Mouse (Mus musculus) hindbrain, embryonic 16.5 days (tissue): ENCODE measurements around the gene Tmem274. TPM values are rescaled to one million over a fixed set of nuclear protein-coding genes. Genes with fewer than 3 reads are reported as not detected.

Experiments used
- ATAC-seq: fragments of 200-750 bp; cut with Nextera tagmentation; 2 replicates; pipeline ENCODE4 v1.8.0; 2017; ENCODE audit warnings: moderate TSS enrichment, moderate library complexity
- H3K27ac ChIP-seq: fragments of 300-500 bp; sonication (generic); 2 replicates; pipeline ENCODE4 v1.5.1; 2014; ENCODE audit warnings: low read depth, mild to moderate bottlenecking, control low read depth, low read length, moderate library complexity
- H3K27me3 ChIP-seq: fragments of 300-500 bp; sonication (generic); replicated peaks from 2 replicates; pipeline ENCODE4 v1.6.1; 2014; ENCODE audit warnings: low read length; ENCODE audit not compliant: control insufficient read depth, insufficient read depth
- H3K36me3 ChIP-seq: fragments of 300-500 bp; sonication (generic); 2 replicates; pipeline ENCODE4 v1.6.1; 2014; ENCODE audit warnings: mild to moderate bottlenecking, low read length, moderate library complexity, mixed read lengths; ENCODE audit not compliant: control insufficient read depth, insufficient read depth
- H3K4me1 ChIP-seq: fragments of 300-500 bp; sonication (generic); 2 replicates; pipeline ENCODE4 v1.6.1; 2014; ENCODE audit warnings: low read depth, low read length; ENCODE audit not compliant: control insufficient read depth, insufficient read depth
- H3K4me2 ChIP-seq: fragments of 300-500 bp; sonication (generic); 2 replicates; pipeline ENCODE4 v1.6.1; 2014; ENCODE audit warnings: mild to moderate bottlenecking, low read length, control low read depth, moderate library complexity
- H3K4me3 ChIP-seq: fragments of 300-500 bp; sonication (generic); 2 replicates; pipeline ENCODE4 v1.5.1; 2014; ENCODE audit warnings: mild to moderate bottlenecking, low read length, control low read depth, moderate library complexity
- H3K9ac ChIP-seq: fragments of 300-500 bp; sonication (generic); 2 replicates; pipeline ENCODE4 v1.6.1; 2014; ENCODE audit warnings: low read depth, mild to moderate bottlenecking, control low read depth, low read length, moderate library complexity
- H3K9me3 ChIP-seq: fragments of 300-500 bp; sonication (generic); 2 replicates; pipeline ENCODE4 v1.6.1; 2014; ENCODE audit warnings: mild to moderate bottlenecking, low read length, moderate library complexity; ENCODE audit not compliant: control insufficient read depth
- WGBS: fragments of 180-500 bp; shearing (Covaris S2); extraction: QIAGEN DNeasy Blood & Tissue Kit; methylation state at CpG from one replicate; pipeline ENCODE4 v1.1.7; 2014; 5-methylcytosine and 5-hydroxymethylcytosine counted together
- polyA plus RNA-seq: library from polyadenylated mRNA; unstranded; fragments of >200 nt; fragmentation: Nextera tagmentation; extraction: Ambion mirVana; gene quantifications from 2 replicates; pipeline ENCODE4 v1.2.1, GENCODE M21; 2015

Gene Tmem274
- polyA plus RNA-seq, 1 experiment from 2014 or later: not detected

DNA sequence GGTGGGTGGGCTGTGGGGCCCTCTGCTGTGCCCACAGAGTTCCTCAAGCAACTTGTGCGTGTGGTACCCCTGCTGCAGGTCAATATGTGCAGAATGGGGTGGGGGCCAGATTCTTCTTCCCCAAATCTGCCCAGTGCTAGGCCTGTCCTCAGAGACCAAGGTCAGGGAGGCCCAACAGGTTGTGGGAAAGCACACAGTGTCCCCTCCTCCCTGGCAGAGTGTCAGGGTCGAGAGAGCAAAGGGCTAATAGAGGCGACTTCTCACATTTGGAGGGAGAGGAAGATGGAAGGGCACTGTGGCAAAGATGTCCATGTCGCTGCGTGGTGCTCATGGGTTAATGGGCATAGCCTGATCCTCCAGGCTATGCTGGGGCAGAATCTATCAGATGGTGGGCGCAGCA, 48.6 kb downstream of the Tmem274 start:
- Histone ChIP-seq H3K9me3 (no peaks in the 10 kb centered on the region), H3K4me2 (no peak overlapping the region), H3K36me3 (no peaks in the 10 kb centered on the region), H3K9ac (peak overlapping the region; percentile 17; the same call in 1 of the 2 replicates), H3K27ac (no peak overlapping the region), H3K4me3 (no peak overlapping the region), H3K4me1 (peaks cover 12% of the 10 kb centered on the region), H3K27me3 (no peaks in the 10 kb centered on the region)
- 86% methylated on average over 6 of the region's 6 CpGs for WGBS
- ATAC-seq: no peak

DNA sequence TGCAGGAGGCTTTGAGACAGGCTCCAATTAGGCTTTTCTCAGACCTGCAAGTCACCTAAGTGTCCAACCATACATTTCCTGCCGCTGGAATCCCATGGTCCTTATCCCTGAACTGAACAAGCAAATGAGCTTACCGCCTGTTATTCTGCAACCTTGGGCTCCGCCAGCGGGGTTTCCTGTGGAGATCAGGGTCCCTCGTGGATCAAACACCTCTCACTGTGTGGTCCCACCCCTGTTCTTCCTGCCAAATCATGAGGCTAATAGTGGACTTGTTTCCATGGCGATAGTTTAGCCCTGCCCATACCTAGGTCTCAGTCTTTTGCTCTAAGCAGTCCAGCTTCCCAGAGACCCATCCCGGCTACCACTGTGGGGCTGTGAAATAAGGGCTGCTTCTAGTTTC, 49.2 kb downstream of the Tmem274 start:
- Histone ChIP-seq H3K27ac (no peak overlapping the region), H3K4me2 (no peak overlapping the region), H3K9me3 (no peaks in the 10 kb centered on the region), H3K27me3 (no peaks in the 10 kb centered on the region), H3K4me3 (no peak overlapping the region), H3K36me3 (no peaks in the 10 kb centered on the region), H3K4me1 (peaks cover 12% of the 10 kb centered on the region), H3K9ac (no peak overlapping the region)
- no peak for ATAC-seq
- 38% methylated on average over 7 of the region's 7 CpGs for WGBS

DNA sequence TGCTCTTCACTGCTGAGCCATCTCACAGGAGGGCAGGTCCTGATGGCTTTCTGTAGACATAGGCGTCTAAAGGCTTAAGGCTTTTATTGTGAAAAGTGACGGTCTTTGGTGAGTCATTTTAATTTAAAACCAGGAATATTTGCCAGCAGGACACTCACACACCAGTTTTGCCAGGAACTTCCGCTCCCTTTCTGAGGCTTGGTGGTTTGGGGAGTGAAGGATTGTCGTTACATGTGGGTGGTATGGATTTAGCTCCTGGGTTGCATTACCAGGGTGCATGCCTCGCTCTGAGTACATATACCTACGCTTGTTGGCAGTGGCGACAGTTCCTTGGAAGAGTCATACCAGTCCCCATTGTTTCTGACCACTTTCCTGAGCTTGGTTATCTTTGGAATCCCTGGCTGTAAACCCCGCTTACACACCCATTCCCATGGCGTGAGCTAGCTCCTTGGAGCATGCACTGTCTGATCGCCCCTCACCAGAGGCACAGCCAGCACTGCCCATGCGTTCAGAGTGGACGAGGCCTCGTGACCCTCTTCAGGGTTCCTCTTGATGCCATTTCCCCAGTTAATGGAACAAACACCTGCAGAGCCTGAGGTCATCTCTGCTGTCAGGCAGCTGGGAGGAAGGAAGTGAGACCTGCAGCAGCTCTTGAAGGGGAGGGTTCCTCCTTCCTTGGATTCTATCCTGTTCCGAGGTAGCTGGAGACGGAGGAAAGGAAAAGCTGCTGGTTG, 50.6 kb downstream of the Tmem274 start:
- H3K4me3 ChIP-seq: no peak overlapping the region
- WGBS: 84% methylated on average over 15 of the region's 15 CpGs
- no peak overlapping the region for H3K9ac ChIP-seq

DNA sequence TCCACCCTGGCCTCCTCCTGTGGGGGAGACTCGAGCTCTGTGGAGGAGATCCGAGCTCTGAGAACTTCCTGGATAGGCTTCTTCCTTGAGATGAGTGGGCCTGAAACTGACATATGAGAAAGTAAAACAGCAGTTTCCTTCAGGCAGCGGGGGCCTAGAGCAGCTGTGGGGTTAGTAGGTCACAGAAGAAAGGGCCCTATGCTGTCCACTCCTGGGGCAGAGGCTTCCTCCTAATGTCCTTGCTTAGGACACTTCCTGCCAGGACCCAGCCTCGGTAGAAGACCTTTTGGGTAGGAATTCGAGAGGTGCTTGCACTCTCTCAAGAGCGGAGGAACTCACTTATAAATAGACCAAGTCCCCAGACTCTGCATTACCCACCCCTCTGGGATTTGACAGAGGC, 52.5 kb downstream of the Tmem274 start:
- Histone ChIP-seq H3K9me3 (no peaks in the 10 kb centered on the region), H3K27me3 (no peaks in the 10 kb centered on the region), H3K27ac (no peak overlapping the region), H3K9ac (no peak overlapping the region), H3K36me3 (no peaks in the 10 kb centered on the region), H3K4me1 (peaks cover 12% of the 10 kb centered on the region), H3K4me3 (no peak overlapping the region), H3K4me2 (no peak overlapping the region)
- 85% methylated on average over 6 of the region's 6 CpGs for WGBS
- ATAC-seq: no peak

More for the DNA sequence above, 50.6 kb downstream of the Tmem274 start:
- Histone ChIP-seq H3K4me2 (no peak overlapping the region), H3K36me3 (no peaks in the 10 kb centered on the region), H3K27ac (no peak overlapping the region), H3K9me3 (no peaks in the 10 kb centered on the region), H3K27me3 (no peaks in the 10 kb centered on the region), H3K4me1 (peaks cover 12% of the 10 kb centered on the region)
- ATAC-seq: no peak

Other genes with a start within 250 kb of the Tmem274 start
- gene Kif1b, start 169.7 kb upstream of the Tmem274 start, polyA plus RNA-seq: 99.4 and 119 TPM in 2 replicates
- gene Ube4b, start 50.6 kb upstream of the Tmem274 start, polyA plus RNA-seq: 47.4 and 58.6 TPM in 2 replicates
- gene Rbp7, start 22.4 kb upstream of the Tmem274 start, polyA plus RNA-seq: not detected in 2 replicates
- 7.7 and 9.1 TPM in 2 replicates for gene Nmnat1, start 7.8 kb downstream of the Tmem274 start, polyA plus RNA-seq
- 42.2 TPM in 2 replicates for gene Lzic, start 7.9 kb downstream of the Tmem274 start, polyA plus RNA-seq
- 98.6 and 106 TPM in 2 replicates for gene Ctnnbip1, start 40.9 kb downstream of the Tmem274 start, polyA plus RNA-seq
- 60.4 and 66.6 TPM in 2 replicates for gene Clstn1, start 109.1 kb downstream of the Tmem274 start, polyA plus RNA-seq
- gene Pik3cd, start 225.2 kb downstream of the Tmem274 start, polyA plus RNA-seq: 13.1 and 16.3 TPM in 2 replicates